Mouse (Mus musculus) spleen, adult 2 months (tissue): ENCODE measurements around the gene Cdh23.

Experiments used
- CTCF ChIP-seq: fragments of 200-500 bp; IDR thresholded peaks from 2 replicates; pipeline ENCODE4 v1.5.1; 2011; ENCODE audit warnings: mild to moderate bottlenecking, inconsistent platforms; ENCODE audit not compliant: insufficient read depth, insufficient read length, insufficient replicate concordance; ENCODE audit errors: extremely low read depth
- POLR2A ChIP-seq: fragments of 200-500 bp; IDR thresholded peaks from 2 replicates; pipeline ENCODE4 v1.6.1; 2011; ENCODE audit warnings: low read depth, low read length, inconsistent platforms

GRCm38 (mm10) chr10:60280353-60280752 lies 415.9 kb downstream of the Cdh23 start:
- TF ChIP-seq CTCF (no peak), POLR2A (no peak)
